Mouse (Mus musculus): Measurements from ENCODE around the gene Scd1. TPM values are rescaled to one million over a fixed set of nuclear protein-coding genes. Genes with fewer than 3 reads are reported as not detected.
"Not testable (repeated sequence)": the region's sequence is repeated elsewhere in the genome, so short reads cannot be mapped to it uniquely, and the experiment has no call there.

The Scd1 gene
- polyA plus RNA-seq, 1 experiment from 2014 or later, result 7.0 TPM

DNA sequence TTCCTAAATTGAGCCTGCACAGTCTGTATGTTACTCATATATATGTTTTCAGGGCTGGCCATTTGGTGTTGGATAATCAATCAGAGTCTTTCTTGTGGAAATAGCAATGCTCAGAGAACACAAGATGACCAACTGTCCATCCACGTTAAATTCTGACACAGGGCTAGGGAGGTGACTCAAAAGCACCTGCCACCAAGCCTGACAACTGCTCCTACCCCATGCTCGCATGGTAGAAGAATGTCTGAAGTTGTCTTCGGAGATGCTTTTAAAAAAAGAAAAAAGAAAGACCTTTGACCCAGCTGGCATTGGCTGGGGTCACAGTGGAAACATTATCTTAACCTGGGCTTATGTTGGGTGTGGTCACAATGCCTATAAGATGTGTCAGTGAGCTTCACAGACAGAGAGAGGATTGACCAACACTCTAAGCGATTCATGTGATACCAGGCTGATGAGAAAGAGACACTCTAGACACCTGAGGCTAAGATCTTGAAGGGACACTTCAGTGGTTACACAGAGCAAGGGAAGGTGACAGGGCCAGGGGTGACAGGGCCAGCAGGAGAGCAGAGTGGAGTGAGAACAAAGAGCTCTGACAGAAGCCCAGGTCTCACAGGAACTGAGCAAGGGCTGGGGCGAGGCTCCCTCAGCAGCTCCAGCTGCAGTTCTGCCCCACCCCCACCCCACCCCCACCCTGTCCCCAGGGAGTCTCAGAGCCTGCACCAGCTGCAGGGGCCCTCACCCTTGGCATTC lies 29.9 kb downstream of the Scd1 start:
- Histone ChIP-seq H3K4me2 (no peak overlapping the region), H3K9me3 (no peaks in the 10 kb centered on the region), H3K36me3 (replicated peaks) (no peaks in the 10 kb centered on the region), H3K9ac (no peak overlapping the region), H3K27me3 (replicated peaks) (no peaks in the 10 kb centered on the region), H3K4me3 (no peak overlapping the region), H3K4me1 (no peaks in the 10 kb centered on the region), H3K27ac (no peak overlapping the region)
- 49% methylated on average over 5 of the region's 5 CpGs for WGBS
- ATAC-seq (replicated peaks), result no peak

DNA sequence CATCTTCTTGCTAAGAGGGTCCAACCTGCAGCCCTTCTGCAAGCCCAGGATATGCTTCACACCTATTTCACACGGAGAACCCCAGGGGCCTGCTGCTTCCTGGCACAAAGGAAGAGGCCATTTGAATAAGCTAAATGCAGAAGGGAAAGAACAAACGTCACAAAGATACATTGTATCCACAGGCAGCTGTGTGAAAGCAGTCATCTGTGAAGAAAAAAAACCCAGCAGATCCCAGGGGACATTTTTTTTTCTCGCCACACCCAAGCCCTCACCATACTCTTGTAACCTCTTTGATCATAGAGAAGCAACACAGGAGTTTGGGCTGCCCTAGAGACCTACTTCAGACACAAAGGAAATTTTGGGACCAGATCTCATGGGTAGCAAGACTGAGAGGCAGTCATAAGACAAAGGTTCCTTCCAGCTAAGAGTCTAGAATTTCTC lies 31.1 kb downstream of the Scd1 start:
- H3K4me1 ChIP-seq, result no peaks in the 10 kb centered on the region
- 24% methylated on average over 3 of the region's 3 CpGs for WGBS
- no peaks in the 10 kb centered on the region for H3K36me3 ChIP-seq (replicated peaks)
- H3K27me3 ChIP-seq (replicated peaks), result no peaks in the 10 kb centered on the region
- no peak overlapping the region for H3K27ac ChIP-seq
- H3K4me2 ChIP-seq, result no peak overlapping the region
- no peak overlapping the region for H3K4me3 ChIP-seq
- ATAC-seq (replicated peaks), result no peak
- no peaks in the 10 kb centered on the region for H3K9me3 ChIP-seq
- H3K9ac ChIP-seq, result no peak overlapping the region

DNA sequence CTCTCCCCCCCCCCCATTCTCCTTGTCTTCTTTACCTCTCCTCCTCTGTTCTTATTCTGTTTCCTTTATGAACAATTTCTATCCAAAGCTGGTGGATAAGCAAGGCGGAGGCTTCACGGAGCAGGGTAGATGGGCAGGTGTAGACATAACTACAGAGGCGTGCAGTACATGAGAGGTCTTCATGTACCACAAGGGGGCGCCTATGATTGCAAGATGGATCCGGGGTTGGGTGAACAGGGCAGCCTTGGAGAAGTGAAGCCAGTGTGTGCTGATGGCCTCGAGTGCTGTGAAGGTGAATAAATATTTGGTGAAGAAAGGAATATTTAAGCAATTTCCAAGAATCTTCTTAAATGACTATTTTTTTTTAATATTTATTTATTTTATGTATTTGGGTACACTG lies 34.7 kb downstream of the Scd1 start:
- H3K9ac ChIP-seq, result no peak overlapping the region
- no peak overlapping the region for H3K27ac ChIP-seq
- no peaks in the 10 kb centered on the region for H3K36me3 ChIP-seq (replicated peaks)
- H3K9me3 ChIP-seq, result no peaks in the 10 kb centered on the region
- ATAC-seq (replicated peaks), result peak; percentile 58; the same call in 1 of the 2 replicates
- H3K4me3 ChIP-seq, result no peak overlapping the region
- no peaks in the 10 kb centered on the region for H3K27me3 ChIP-seq (replicated peaks)
- no peak overlapping the region for H3K4me2 ChIP-seq
- no peaks in the 10 kb centered on the region for H3K4me1 ChIP-seq
- WGBS, result 18% methylated on average over 6 of the region's 6 CpGs

DNA sequence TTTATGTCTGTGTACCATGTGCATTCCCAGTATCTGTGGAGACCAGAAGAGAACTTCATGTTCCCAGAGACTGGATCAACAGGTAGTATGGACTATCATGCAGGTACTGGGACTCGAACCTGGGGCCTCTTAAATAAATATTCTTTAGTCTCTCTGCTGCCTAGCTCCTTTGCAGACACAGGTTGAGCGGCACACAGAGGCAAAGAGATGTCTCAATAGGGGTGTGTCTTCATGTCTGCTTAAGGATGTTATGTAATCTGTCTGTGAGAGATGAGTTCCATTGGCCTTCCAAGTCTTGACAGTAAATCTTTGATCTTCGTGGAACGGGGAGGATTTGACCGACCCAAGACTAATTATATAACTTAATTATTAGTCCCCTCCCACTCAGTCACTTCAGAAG lies 37.4 kb downstream of the Scd1 start:
- Histone ChIP-seq H3K36me3 (replicated peaks) (no peaks in the 10 kb centered on the region), H3K4me2 (no peak overlapping the region), H3K9me3 (no peaks in the 10 kb centered on the region), H3K27ac (no peak overlapping the region), H3K4me1 (no peaks in the 10 kb centered on the region), H3K27me3 (replicated peaks) (no peaks in the 10 kb centered on the region), H3K4me3 (no peak overlapping the region), H3K9ac (no peak overlapping the region)
- 77% methylated on average over 5 of the region's 5 CpGs for WGBS
- ATAC-seq (replicated peaks), result no peak

DNA sequence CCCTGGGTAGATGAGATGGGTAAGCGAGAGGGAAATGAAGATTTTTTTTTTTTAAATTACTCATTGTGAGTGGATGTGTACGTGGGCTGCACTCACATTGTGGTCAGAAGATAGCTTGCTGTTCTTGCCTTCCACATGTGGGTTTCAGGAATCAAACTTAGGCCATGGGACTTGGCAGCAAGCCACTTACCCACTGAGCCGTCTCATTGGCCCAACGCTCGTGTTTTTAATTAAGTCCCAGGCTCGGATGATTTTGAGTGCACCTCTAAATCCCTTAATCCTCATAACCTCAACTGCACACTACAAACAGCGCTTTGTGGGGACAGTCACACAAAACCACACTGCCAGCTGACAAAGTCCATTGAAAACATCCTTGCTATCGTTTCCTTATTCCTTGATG lies 38.3 kb downstream of the Scd1 start:
- Histone ChIP-seq H3K4me1 (no peaks in the 10 kb centered on the region), H3K4me2 (no peak overlapping the region), H3K9me3 (no peaks in the 10 kb centered on the region), H3K27me3 (replicated peaks) (no peaks in the 10 kb centered on the region), H3K4me3 (no peak overlapping the region), H3K27ac (no peak overlapping the region), H3K9ac (no peak overlapping the region), H3K36me3 (replicated peaks) (no peaks in the 10 kb centered on the region)
- no peak for ATAC-seq (replicated peaks)
- WGBS, result 48% methylated on average over 8 of the region's 8 CpGs

DNA sequence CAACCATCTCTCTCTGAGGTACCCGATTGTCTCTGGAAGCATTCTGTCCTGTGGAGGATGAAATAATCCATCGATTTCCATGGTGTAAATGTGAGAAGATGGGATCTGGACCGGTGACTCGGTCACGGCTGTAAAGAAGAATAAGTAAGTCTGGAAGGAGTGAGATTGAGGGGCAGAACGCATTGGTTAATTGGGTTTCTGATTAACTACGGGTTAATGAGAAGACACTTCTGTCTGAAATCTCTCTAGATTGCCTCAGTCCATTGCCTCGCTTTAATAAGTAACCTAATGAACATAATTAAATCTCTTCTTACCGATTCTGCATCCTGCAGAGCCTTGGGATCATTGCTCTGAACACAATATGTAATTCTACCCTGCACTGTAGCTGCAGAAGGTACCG lies 40.6 kb downstream of the Scd1 start:
- WGBS, result 70% methylated on average over 10 of the region's 10 CpGs
- not testable (repeated sequence) for ATAC-seq (replicated peaks); H3K4me1 ChIP-seq; H3K4me2 ChIP-seq; H3K27ac ChIP-seq; H3K36me3 ChIP-seq (replicated peaks); H3K27me3 ChIP-seq (replicated peaks); H3K9ac ChIP-seq; H3K4me3 ChIP-seq; H3K9me3 ChIP-seq

DNA sequence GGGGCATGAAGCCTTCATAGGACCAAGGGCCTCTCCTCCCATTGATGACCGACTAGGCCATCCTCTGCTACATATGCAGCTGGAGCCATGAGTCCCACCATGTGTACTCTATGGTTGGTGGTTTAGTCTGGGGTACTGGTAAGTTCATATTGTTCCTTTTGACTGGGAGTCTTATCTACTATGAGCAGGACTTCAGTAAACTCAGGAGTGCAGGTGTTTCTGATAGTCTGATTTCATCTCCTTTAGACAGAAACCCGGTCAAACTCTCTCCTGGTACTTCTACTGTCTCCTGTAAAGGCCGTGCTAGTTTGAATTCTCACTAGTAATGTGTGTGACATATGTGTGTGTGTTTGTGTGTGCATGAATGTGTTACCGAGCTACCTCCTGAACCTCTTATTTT lies 41.9 kb downstream of the Scd1 start:
- H3K27me3 ChIP-seq (replicated peaks), result no peaks in the 10 kb centered on the region
- no peaks in the 10 kb centered on the region for H3K4me1 ChIP-seq
- no peak overlapping the region for H3K9ac ChIP-seq
- 91% methylated on average over 4 of the region's 4 CpGs for WGBS
- H3K9me3 ChIP-seq, result no peaks in the 10 kb centered on the region
- no peak overlapping the region for H3K4me2 ChIP-seq
- no peak for ATAC-seq (replicated peaks)
- no peak overlapping the region for H3K4me3 ChIP-seq
- no peaks in the 10 kb centered on the region for H3K36me3 ChIP-seq (replicated peaks)
- H3K27ac ChIP-seq, result no peak overlapping the region

DNA sequence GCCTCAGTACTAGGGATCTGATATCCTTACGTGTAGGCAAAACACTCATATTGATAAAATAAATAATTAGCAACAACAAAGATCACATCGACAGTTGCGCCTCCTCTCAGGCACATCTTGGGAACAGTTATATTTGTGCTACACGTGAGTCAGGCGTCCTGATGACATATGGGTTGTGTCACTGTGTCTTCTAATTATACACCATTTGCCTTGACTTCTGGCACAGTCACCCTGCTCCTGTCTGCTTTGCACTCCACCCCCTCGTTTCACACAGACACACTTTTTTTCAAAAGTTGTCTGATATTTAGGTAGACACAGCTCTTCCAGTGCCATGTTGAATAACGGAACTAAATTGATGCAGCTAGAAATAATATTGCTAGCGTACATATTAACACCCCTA lies 43.6 kb downstream of the Scd1 start:
- Histone ChIP-seq H3K9me3 (no peaks in the 10 kb centered on the region), H3K9ac (no peak overlapping the region), H3K36me3 (replicated peaks) (no peaks in the 10 kb centered on the region), H3K27ac (no peak overlapping the region), H3K4me1 (no peaks in the 10 kb centered on the region), H3K27me3 (replicated peaks) (no peaks in the 10 kb centered on the region), H3K4me2 (no peak overlapping the region), H3K4me3 (no peak overlapping the region)
- ATAC-seq (replicated peaks), result no peak
- 88% methylated on average over 8 of the region's 8 CpGs for WGBS

DNA sequence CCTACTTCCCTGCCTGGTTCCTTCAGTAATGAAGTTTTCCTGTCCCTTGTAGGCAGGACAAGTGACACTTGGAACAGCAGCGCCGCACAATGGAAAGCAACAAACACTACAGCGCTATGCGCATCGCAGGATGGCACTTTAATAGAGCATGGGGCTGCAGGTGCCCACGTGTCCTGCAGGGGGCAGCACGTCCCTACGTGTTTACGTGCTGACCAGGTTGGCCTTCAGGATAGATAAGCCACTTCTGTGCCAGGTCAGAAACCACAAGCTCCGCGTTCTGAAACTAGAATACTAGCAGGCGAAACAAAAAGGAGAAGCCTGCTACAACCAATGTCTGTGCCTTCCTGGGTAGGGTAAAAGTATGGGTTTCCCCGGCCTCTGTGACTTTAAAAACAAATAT lies 44.1 kb downstream of the Scd1 start:
- no peak for ATAC-seq (replicated peaks)
- H3K36me3 ChIP-seq (replicated peaks), result no peaks in the 10 kb centered on the region
- no peak overlapping the region for H3K9ac ChIP-seq
- no peaks in the 10 kb centered on the region for H3K27me3 ChIP-seq (replicated peaks)
- H3K4me3 ChIP-seq, result no peak overlapping the region
- H3K4me2 ChIP-seq, result no peak overlapping the region
- H3K27ac ChIP-seq, result no peak overlapping the region
- H3K9me3 ChIP-seq, result no peaks in the 10 kb centered on the region
- H3K4me1 ChIP-seq, result peaks cover 3% of the 10 kb centered on the region; the same call in 1 of the 2 replicates
- WGBS, result 19% methylated on average over 13 of the region's 13 CpGs

DNA sequence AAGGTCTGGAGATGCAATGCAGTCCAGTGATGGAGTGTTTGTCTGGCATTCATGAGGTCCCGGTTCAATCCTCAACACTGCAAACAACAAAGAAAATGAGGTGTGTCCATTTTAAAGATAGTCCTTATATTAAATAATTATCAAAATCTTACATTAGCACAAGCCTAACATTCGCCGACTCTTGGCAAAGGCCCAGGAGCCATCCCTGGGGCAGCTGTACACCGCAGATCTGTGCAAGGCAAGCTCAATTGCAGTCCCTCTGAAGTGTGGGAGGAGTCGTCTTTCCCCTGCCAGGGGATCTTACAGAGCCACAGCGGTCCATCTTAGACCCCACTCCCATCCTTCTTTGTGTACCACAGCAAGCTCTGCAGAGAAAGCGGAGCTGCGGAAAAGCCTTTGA lies 49.0 kb downstream of the Scd1 start:
- ATAC-seq (replicated peaks), result no peak
- no peaks in the 10 kb centered on the region for H3K36me3 ChIP-seq (replicated peaks)
- H3K9me3 ChIP-seq, result no peaks in the 10 kb centered on the region
- 38% methylated on average over 8 of the region's 8 CpGs for WGBS
- H3K4me1 ChIP-seq, result peaks cover 3% of the 10 kb centered on the region; the same call in 1 of the 2 replicates
- H3K27me3 ChIP-seq (replicated peaks), result no peaks in the 10 kb centered on the region
- no peak overlapping the region for H3K27ac ChIP-seq
- no peak overlapping the region for H3K4me2 ChIP-seq
- H3K9ac ChIP-seq, result no peak overlapping the region
- H3K4me3 ChIP-seq, result no peak overlapping the region

DNA sequence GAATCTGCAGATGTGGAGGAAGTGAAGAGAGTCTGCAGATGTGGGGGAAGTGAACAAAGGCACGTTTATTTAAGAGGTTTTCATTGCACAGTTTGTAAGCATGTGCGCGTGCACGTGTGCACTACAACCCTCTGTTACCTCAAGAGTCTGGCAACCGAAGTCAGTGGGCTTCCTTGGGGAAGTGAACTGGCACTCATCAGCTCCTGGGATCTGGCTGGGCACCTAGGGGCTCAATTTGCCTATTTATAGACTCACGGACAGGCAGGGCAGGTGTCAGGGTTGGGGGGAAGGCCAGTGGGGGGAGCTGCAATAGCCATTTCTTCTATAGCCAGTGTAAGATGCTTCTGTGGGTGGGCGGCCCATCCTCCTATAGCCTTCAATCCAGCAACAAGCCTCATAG lies 55.9 kb downstream of the Scd1 start:
- Histone ChIP-seq H3K27ac (no peak overlapping the region), H3K27me3 (replicated peaks) (no peaks in the 10 kb centered on the region), H3K4me3 (no peak overlapping the region), H3K4me2 (no peak overlapping the region), H3K36me3 (replicated peaks) (no peaks in the 10 kb centered on the region), H3K9me3 (no peaks in the 10 kb centered on the region), H3K4me1 (no peaks in the 10 kb centered on the region), H3K9ac (no peak overlapping the region)
- ATAC-seq (replicated peaks), result no peak
- WGBS, result 77% methylated on average over 7 of the region's 7 CpGs

DNA sequence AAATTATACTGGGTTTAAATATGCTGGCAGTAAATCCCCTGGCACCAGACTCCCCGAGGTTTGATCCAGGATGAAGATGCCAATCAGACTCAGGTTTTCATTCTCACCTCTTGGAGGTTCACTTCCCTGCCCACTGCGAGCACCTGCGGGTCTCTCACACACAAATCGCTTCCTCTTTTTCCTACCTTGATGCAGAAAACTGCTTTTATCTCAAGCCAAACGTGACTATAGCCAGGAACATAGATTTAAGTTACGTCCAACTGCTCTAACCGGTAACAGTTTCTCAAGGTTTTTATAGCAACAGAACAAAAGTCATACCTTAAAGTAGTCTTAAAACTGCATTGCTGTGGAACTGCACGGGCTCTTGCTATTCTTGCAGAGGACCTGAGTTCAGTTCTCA lies 58.0 kb downstream of the Scd1 start:
- Histone ChIP-seq H3K4me1 (no peaks in the 10 kb centered on the region), H3K4me3 (no peak overlapping the region), H3K9me3 (no peaks in the 10 kb centered on the region), H3K27ac (no peak overlapping the region), H3K27me3 (replicated peaks) (no peaks in the 10 kb centered on the region), H3K4me2 (no peak overlapping the region), H3K36me3 (replicated peaks) (no peaks in the 10 kb centered on the region), H3K9ac (no peak overlapping the region)
- no peak for ATAC-seq (replicated peaks)
- WGBS, result 89% methylated on average over 8 of the region's 8 CpGs
